Mouse (Mus musculus) T-helper 2 cell (primary cell): ENCODE results near the gene Klf16.
"Not testable (repeated sequence)": the region's sequence is repeated elsewhere in the genome, so short reads cannot be mapped to it uniquely, and the experiment has no call there.

ENCODE experiments used
- in situ Hi-C: fragments of 300-600 bp; cut with MboI, MseI; formaldehyde crosslinking; loops from one replicate; pipeline ENCODE4 v1.15.1; 2025; ENCODE audit warnings: high pct_unique_total_duplicates

Gene Klf16

GRCm38 (mm10) chr10:80606306-80606705, 29.2 kb upstream of the Klf16 start:
- in situ Hi-C loops: no loop called here

DNA sequence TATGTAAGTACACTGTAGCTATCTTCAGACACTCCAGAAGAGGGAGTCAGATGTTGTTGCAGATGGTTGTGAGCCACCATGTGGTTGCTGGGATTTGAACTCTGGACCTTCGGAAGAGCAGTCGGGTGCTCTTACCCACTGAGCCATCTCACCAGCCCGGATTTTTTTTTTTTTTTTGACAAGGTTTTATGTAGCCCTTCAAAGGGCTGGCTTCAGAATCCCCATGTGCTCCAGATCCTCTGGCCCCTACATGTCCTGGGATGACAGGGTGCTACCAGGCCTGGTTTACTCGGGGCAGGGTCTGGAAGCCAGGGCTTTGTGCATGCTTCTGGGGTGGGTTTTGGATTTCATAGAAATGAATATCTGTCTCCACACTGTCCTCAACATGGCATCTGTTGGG, 28.6 kb upstream of the Klf16 start, which contains the start of gene Gm49322:
Gene Gm49322, plus strand, starts transcription at position 301 of the 400 bp plus-strand sequence.
- in situ Hi-C loops: not testable (repeated sequence)

GRCm38 (mm10) chr10:80604988-80605387, 27.9 kb upstream of the Klf16 start:
- in situ Hi-C loops: no loop called here

DNA sequence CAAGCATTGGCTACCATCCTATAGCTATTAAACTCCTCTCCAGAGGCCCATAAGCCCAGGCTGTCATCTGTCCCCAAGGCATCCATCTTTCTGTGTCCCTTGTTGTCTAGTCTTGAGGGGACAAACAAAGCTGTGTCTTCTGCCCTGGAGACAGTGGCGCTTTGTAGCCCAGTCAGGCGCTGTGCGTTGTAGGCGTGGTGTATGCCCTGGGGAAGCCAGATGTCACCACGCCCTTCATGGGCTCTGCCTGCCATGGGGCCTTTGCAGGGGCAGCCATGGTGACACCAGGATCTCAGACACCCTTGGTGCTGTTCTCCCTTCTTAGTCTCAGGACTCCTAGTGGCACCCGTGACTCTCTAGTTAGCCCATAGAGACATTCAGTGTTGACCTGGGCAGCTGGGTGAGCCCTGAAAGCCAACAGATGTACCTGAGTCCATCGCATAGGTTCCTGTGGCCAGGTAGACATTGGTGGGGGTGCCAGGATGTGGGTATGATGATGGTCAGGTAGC, 26.9 kb upstream of the Klf16 start:
- in situ Hi-C loops: no loop called here

- in situ Hi-C loops: no loop called here
Observed at GRCm38 (mm10) chr10:80603364-80603763, 26.2 kb upstream of the Klf16 start.

DNA sequence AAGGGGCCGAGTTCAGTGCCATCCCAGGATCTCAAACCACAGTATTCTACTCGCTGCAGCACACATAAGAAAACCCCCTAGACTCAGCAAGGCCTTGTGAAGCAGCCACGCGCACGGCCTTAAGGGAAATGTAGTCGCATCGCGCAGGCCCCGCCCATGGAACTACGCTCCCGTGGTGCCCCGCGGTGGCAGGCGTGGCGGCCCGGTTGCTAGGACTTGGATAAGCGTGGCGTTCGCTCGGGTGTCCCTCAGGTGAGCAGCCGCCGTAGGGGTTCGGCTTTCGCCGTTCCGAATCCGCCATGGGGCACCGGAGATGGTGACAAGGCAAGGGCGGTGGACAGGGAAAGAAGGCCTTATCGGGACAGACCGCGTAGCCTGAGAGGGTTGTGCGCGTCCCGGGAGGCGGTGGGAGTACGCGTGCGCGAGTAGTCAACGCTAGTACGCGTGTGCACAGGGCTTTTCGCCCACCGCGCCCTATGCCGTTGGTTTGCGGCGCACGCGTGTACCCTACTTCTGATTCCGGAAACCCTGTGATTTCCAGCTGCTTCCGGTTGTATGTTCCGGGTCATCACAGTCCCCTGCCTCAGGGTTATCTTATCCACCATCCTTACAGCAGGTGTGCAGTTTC, 25.7 kb upstream of the Klf16 start, which contains the start of the genes Scamp4 and Adat3:
Gene Scamp4, plus strand, starts transcription at position 175 of the 628 bp plus-strand sequence.
Gene Adat3, plus strand, starts transcription at position 183 of the 628 bp plus-strand sequence.
- in situ Hi-C loops: no loop called here

- in situ Hi-C loops: loop anchor here (10.0 kb wide), 1 partner anchor 358 kb away; no protein-coding TSS in a partner anchor
Observed at GRCm38 (mm10) chr10:80596318-80596717, 19.2 kb upstream of the Klf16 start.

- in situ Hi-C loops: loop anchor here (10.0 kb wide), 1 partner anchor 365 kb away; no protein-coding TSS in a partner anchor
Observed at GRCm38 (mm10) chr10:80589879-80590854, 13.0 kb upstream of the Klf16 start, which contains the start of gene Abhd17a. Gene Abhd17a, minus strand, starts transcription at chr10:80590341.

DNA sequence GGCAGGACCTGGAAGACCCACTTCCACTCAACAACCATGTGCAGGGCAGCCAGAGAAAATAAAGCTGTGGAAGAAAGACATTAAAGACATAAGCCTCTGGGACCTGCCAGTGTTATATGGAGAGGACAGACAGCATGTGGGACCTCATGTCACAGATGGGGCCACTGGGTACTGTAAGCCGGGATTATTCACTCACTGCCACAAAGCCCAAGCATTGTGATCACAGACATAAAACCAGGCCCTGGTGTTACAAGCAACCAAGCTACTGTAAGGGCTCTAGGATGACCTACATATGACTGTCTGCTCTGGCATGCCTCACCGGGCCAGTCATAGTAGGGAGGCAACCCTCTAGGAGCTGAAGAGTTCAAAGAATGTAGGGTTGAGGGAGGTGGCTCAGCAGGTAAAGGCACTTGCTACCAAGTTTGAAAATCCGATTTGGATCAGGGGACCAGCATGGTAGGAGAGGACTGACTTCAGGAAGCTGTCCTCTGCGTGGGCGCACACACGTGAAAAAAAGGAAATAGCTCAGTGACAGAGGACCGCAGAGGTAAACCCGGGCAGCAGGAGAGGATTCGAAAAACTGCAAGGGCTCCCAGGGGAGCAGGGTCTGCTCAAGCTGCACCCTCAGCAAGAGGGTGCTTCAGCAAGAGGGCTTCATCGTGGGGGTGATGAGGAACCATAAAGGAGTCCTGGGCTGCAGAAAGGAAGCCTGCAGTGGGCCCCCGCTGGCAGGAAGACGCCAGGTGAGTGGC, 12.2 kb upstream of the Klf16 start:
- in situ Hi-C loops: no loop called here

DNA sequence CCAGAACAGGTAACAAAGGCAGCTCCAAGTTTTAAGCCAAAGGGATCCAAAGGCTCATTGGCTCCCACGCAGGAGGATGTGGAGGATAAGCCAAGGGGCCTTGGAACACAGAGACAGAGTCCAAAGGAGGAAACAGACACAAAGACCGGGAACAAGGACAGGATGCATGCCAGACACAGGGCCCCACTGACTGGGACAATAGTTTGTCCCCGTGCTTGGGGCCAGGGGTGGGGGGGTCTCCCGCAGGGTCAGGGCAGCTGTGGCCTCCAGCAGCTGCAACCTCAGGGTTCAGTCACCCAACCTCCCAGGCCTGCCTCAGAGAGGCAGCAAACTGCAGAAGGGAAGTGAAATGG, 10.2 kb upstream of the Klf16 start:
- in situ Hi-C loops: no loop called here

- in situ Hi-C loops: no loop called here
Observed at GRCm38 (mm10) chr10:80586407-80587304, 9.5 kb upstream of the Klf16 start.

GRCm38 (mm10) chr10:80585581-80585980, 8.5 kb upstream of the Klf16 start:
- in situ Hi-C loops: no loop called here

DNA sequence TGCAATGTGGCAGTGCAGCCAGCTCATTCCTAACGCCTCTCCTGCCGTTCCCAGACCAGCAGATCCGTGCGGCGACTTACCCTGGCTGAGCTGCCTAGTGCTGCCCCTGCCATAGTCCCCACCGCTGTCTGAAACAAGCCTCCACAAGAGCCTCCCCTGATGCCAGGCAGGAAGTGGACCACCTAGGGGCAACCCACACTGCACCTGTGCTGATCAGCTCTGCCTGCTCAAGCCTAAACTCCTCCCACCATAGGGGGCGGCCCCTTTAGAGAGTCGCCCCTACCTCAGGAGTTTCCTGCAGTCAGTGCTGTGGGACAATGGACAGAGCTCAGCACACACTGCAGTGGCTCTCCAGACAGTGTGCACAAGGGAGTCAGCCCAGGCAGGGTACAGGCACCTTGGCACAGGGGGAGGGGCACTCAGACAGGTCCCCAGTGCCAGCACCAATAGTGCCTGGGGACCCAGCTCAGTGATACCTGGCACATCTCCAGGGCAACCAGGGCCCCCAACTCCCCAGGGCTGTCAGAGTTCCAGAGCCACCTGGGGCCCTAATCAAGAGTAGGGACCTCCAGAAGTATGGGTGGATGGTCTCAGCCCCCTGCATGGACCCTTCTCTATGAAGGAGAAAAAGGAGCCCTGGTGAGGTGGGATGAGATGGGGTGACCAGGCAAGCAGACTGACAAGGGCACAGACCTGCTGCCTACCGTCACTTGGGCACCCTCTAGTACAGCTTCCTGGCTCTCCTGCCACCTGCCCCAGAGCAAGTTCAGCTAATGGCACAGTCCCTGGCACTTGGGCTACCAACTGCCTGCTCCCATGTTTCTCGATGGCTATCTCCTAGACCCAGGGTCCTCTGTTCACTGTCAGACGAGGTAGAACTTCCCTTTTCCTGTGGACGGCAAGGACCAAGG, 7.8 kb upstream of the Klf16 start:
- in situ Hi-C loops: no loop called here

DNA sequence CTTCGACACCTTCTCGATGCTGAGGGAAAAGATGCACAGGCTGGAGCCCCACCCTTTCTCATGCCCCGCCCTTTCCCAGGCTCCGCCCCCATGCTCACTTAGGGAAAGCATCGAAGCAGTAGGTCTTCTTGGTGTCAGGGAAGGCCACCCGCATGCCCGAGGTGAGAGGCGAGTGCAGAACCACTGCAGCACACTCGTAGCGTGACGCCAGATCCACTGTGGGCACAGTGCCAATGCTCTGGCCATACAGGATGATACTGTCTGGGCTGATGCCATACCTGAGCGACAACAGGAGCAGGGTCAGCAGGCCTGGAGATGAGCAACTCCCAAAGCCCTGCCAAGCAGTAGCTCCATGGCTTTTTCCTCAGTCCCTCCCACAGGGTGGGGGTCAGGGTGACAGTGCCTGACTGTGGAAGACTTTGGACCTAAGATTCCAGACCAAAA, 6.9 kb upstream of the Klf16 start:
- in situ Hi-C loops: no loop called here

DNA sequence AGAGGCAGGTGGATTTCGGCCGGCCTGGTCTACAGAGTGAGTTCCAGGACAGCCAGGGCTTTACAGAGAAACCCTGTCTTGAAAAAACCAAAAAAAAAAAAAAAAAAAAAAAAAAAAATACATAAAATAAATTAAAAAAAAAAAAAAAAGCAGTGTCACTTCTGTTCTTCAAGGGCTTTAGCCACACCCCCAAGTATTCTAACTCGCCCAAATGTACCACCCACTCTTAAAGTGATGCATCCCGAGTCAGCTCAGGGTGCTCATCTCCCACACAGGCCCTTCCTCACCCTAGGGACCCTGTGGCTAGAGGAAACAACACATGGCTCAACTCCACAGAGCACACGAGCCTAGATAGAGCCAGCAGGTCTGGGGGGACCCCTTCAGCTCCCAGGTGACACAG, 5.9 kb upstream of the Klf16 start:
- in situ Hi-C loops: no loop called here

- in situ Hi-C loops: loop anchor here (5.0 kb wide), 1 partner anchor 108 kb away; no protein-coding TSS in a partner anchor
Observed at GRCm38 (mm10) chr10:80578911-80579310, 1.8 kb upstream of the Klf16 start.

GRCm38 (mm10) chr10:80578131-80578750, 1.1 kb upstream of the Klf16 start:
- in situ Hi-C loops: loop anchor here (5.0 kb wide), 1 partner anchor 109 kb away; no protein-coding TSS in a partner anchor

DNA sequence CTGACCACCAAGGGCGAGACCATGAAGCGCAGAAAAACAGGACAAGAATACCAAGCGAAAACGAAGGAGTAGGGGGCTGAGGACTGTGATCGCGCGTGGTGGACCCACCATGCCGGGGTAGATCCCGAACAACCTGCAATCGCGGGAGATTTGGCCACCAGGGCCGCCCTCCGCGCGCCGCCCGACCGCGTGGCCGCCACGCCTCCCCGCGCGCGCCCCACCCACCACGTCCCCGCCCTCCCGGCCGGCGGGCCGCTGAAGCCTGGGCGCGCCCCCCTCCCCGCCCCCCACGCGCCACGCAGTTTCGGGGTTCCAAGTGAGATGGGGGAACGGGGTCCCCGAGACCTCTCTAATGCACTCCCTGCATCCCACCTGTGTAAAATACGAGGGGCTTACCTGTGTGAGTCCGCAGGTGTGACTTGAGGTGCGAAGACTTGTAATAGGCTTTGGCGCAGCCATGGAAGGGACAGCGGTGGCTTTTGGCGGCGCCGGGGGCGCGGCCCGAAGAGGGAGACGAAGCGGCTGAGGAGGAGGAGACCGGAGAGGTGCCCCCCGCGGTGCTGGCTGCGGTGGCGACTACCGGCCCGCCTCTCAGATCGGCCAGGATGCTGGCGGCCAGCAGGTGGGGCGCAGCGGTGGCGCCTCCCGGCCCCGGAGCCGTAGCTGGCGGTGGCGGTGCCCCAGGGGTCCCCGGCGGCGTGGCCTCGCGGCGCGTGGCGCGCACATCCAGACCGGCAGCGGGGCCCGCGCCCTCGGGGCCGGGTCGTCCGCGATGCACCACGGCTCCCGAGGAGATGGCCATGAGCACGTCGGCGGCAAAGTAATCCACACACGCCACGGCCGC, 548 bp downstream of the Klf16 start:
- in situ Hi-C loops: loop anchor here (5.0 kb wide), 1 partner anchor 111 kb away; no protein-coding TSS in a partner anchor
